Mouse (Mus musculus) embryo, embryonic 9.5 days (tissue): ENCODE measurements around the gene Nek10.
"Not testable (repeated sequence)": the region's sequence is repeated elsewhere in the genome, so short reads cannot be mapped to it uniquely, and the experiment has no call there.

Experiments
- DNase-seq: peaks from one replicate; pipeline ENCODE4 v3.0.0-alpha.2; 2017; ENCODE audit errors: extremely low spot score

The Nek10 gene

DNA sequence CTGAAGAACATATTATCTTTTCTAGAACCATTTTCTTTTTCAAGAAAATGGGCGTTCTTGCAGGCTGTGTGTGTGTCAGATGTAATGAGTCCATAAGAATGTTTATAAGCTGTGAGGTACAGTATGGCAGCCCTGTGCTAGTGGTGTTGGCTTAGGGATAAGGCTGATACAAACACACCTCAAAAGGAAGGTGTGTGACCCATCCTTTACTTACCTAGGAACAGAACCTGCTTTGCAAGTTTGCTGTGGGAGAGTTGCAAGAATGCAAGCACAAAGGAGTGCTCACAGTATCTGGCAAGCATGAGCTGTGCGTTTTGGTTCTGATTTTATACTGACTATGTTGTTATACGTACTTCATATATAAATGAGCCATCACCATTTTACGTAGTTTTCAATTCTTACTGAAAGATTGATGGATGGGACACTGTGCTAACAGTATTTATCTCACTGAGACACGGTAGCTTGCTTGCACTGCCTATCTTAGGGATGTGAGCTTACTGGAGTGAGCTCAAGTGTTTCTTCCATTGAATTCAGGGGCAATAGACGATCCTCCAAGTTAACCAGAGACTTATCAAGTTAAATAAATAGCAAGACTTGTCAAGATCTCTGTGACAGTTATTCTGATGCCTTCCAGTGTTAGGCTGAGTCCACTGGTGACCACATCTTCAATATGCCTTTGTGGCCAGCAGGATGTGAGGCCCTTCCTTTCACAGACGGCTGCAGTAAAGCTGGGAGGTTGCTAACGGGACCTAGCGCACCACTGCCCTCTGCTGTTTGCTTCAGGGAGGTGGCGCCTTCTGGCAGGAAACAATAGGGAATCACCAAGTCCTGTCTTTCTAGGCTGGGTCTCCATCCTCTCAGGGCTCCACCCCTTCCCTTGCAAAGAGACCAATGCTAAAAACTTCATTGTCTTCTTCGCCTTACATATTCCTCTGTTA lies 181.8 kb downstream of the Nek10 start:
- DNase-seq, result peak; percentile 82

DNA sequence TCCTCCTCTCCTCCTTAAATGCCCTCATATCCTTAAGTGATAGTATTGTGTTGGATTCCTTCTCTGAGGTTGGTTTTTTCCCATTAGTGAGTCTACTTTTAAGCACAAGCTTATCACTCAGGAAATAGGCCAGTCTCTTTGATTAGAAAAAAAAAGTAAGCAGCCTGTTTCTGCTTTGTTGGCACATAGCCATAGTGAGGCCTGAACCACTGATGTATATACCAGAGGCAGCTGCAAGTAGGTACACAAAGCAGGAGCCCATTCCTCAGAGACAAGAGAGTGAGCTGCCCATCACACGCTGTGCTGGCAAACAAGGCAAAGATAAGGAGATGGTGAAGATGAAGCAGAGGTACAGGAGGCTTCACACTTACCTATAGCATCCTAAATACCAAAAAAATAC lies 184.2 kb downstream of the Nek10 start:
- no peak for DNase-seq

GRCm38 (mm10) chr14:14991642-14992041 lies 188.4 kb downstream of the Nek10 start:
- no peak for DNase-seq

DNA sequence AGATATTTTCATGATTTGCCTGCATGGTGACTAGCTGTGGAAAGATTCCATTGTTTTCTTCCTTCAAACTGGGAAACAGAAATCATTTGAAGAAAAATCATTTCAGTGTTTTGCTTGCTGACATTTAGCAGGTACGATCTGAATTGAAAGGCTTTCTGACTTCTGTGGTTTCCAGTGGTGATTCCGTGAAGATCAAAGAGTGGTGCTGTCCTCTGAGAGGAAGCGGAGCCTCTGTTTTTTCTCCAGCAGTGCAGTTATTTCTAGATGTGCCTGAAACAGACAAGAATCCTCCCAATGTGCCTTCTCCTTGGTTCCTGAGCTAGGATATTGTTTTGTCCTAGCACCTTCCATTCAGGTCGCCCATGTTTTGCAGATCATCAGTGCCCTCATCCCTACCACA lies 208.2 kb downstream of the Nek10 start:
- DNase-seq, result no peak

DNA sequence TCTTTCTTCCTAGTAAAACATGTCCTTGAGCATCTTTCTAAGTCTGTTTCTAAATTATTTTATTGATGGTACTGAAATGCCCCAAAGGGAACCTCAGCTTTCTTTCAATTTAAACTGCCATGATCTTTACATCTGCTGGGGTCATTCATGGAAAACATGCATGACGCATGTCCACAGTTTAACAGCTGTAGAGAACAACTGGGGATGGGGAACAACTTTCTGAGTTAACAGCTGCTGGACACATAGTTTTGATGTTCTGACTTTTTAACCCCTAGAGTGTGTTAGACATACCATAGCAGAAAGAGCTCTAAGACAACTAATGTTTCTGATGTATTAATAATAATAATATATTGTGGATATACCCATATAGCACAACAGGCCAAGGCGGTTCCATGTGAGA lies 211.6 kb downstream of the Nek10 start:
- DNase-seq, result no peak

GRCm38 (mm10) chr14:15030626-15031025 lies 227.4 kb downstream of the Nek10 start:
- DNase-seq, result not testable (repeated sequence)

DNA sequence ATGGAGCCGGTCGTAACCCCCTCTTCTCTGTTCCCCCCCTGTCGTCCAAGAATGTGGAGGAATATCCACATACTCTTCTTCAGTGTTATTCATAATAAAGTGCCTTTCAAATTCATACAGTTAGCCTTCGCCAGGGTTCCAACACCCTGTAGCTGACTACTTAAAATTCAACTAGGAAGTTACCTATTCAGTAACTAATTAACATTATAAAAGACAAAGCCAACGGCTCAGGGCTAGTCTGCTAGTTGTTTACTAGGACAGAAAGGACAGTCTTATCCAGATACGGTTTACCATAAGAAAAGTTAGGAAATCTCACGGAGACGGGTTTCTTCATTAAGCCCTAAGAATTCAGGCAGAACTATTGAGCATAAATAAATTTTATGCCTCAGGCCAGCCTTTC lies 231.4 kb downstream of the Nek10 start:
- DNase-seq, result not testable (repeated sequence)

DNA sequence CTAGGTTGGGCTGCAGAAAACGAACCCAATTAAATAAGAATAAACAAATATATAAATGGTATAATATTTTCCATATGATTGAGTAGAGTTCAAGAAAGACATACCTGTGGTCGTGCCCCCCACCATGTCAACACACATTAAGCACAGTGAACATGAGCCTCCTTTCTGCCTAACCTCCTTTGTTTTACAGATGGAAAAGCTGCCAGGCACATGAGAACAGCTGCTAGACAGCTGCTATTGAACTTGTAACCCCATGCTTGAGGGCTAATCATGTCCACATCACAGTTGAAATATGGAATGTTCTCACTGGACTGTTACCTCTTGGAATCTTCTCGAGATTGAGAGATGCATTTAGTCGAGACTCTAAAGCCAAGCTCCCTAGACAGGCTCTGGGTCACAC lies 245.0 kb downstream of the Nek10 start:
- no peak for DNase-seq

DNA sequence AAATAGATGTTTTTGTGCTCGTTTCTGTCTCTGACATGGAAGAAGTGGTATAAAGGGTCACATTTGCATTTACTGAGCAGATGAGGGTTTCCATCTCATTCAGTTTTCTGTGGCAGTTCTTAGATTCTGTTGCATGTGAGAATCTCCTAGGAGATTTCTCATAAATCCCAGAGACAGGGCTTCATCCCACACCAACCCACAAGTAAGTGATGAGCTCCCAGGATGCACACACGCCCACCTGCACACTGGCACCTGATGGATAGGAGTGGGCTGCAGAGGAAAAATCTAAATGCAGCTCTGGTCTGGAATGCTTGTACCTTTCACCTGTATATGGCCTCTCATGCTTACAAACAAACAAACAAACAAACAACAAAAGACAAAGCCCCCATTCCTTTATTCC lies 258.3 kb downstream of the Nek10 start:
- DNase-seq, result no peak
